10 mouse cellular contexts compared by ENCODE assay signal in the genomic region with DNA sequence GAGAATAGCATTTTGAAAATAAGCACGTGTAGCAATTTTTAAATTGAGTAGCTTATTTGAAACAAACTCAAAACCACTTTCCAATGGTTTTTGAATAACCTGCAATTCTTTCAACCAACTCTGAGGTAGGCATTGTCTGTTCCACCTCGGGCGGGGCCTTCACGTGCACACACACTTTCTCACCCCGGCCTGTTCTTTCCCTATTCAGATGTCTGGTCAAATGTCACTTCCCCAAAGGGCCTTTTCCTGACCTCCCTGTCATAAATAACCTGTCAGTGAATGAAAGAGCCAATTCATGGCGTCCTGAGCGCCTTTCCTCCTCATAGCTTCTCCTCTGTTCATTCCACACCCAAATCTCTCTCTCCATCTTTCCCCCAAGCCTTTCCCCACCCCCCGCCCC. TPM values are rescaled to one million over a fixed set of nuclear protein-coding genes. Genes with fewer than 3 reads are reported as not detected.
DNase-seq lines count a peak whose midpoint lies in the region; ATAC-seq lines count a peak whose summit lies in the region.
"Had no signal": no experiment of that assay in that cellular context is flagged by ENCODE, and none has a peak within 500 bp of the region (broad histone marks: within the 10 kb centered on the region; RNA-seq: fewer than 3 reads in every experiment).

No protein-coding gene starts in this region.

- H3K27me3 ChIP-seq in heart, embryonic 16.5 days (ENCODE audit: control insufficient read depth, insufficient read depth, low read length), result no peaks in the 10 kb centered on the region
- H3K27me3 ChIP-seq in neural tube, embryonic 15.5 days (replicated peaks), result no peaks in the 10 kb centered on the region
- no peaks in the 10 kb centered on the region for H3K27me3 ChIP-seq in limb, embryonic 10.5 days (ENCODE audit: low read depth, poor library complexity, severe bottlenecking)

- H3K27ac ChIP-seq in heart, embryonic 16.5 days (ENCODE audit: low read length), result peak overlapping the region; percentile 84
- no peak overlapping the region for H3K27ac ChIP-seq in neural tube, embryonic 15.5 days (replicated peaks)
- peak overlapping the region; percentile 96 for H3K27ac ChIP-seq in limb, embryonic 10.5 days

- DNase-seq in heart, postnatal 36 days, result no peak
- DNase-seq in neural tube, embryonic 10.5 days (ENCODE audit: extremely low spot score, low spot score), result peak; percentile 66
- DNase-seq in limb, embryonic 10.5 days (ENCODE audit: low spot score), result peak; percentile 62
- no peak for DNase-seq in right cerebral cortex, postnatal 4 days
- DNase-seq in gastrocnemius, postnatal 10 days, result no peak
- DNase-seq: cerebellum, postnatal 25 days; lung, adult 18-20 months had no signal

- H3K4me2 ChIP-seq in heart, embryonic 16.5 days (ENCODE audit: low read depth, low read length), result no peak overlapping the region
- no peak overlapping the region for H3K4me2 ChIP-seq in neural tube, embryonic 15.5 days

- H3K4me3 ChIP-seq in heart, embryonic 16.5 days (ENCODE audit: low read length), result no peak overlapping the region
- no peak overlapping the region for H3K4me3 ChIP-seq in neural tube, embryonic 15.5 days (replicated peaks)
- no peak overlapping the region for H3K4me3 ChIP-seq in limb, embryonic 10.5 days

- no peaks in the 10 kb centered on the region for H3K9me3 ChIP-seq in heart, embryonic 16.5 days (replicated peaks; ENCODE audit: control insufficient read depth, low read length)
- no peaks in the 10 kb centered on the region for H3K9me3 ChIP-seq in neural tube, embryonic 15.5 days (replicated peaks)
- H3K9me3 ChIP-seq in limb, embryonic 10.5 days (replicated peaks), result no peaks in the 10 kb centered on the region

- no peak for ATAC-seq in heart, embryonic 16.5 days (replicated peaks; ENCODE audit: extremely low read depth, insufficient read depth, low FRiP score)
- ATAC-seq in neural tube, embryonic 15.5 days (ENCODE audit: low FRiP score), result no peak
- no peak for ATAC-seq in megakaryocyte-erythroid progenitor cell, adult 5-6 weeks (replicated peaks; ENCODE audit: low FRiP score, low TSS enrichment, poor library complexity, severe bottlenecking)

- intact Hi-C loops in heart, postnatal 36 days (cut with DNase I), result no loop called here

- no peaks in the 10 kb centered on the region for H3K36me3 ChIP-seq in heart, embryonic 16.5 days (ENCODE audit: control insufficient read depth, insufficient read depth)
- no peaks in the 10 kb centered on the region for H3K36me3 ChIP-seq in neural tube, embryonic 15.5 days
- no peaks in the 10 kb centered on the region for H3K36me3 ChIP-seq in limb, embryonic 10.5 days

- H3K9ac ChIP-seq in heart, embryonic 16.5 days (ENCODE audit: low read length), result peak overlapping the region; percentile 68
- no peak overlapping the region for H3K9ac ChIP-seq in neural tube, embryonic 15.5 days (replicated peaks)

- H3K4me1 ChIP-seq in heart, embryonic 16.5 days (ENCODE audit: control insufficient read depth, insufficient read depth, low read length), result peaks cover 71% of the 10 kb centered on the region
- peaks cover 32% of the 10 kb centered on the region for H3K4me1 ChIP-seq in neural tube, embryonic 15.5 days
- peaks cover 96% of the 10 kb centered on the region for H3K4me1 ChIP-seq in limb, embryonic 10.5 days

- WGBS in heart, embryonic 16.5 days, result 46% methylated on average over 8 of the region's 8 CpGs
- 16% methylated on average over 8 of the region's 8 CpGs for WGBS in neural tube, embryonic 15.5 days
- WGBS in limb, embryonic 10.5 days, result 5% methylated on average over 8 of the region's 8 CpGs

RNA-seq across cellular contexts. Expression of a gene that starts 24.3 kb away (rescaled TPM):
- 46.3 and 56.0 TPM in 2 replicates for polyA plus RNA-seq in heart, embryonic 16.5 days (2015; fragmentation: Nextera tagmentation; extraction: Ambion mirVana)
- total RNA-seq in heart, postnatal 36 days (2021), result 1 to 10 TPM in 1 of 2 experiments, under 1 TPM in 1; 0.81 to 1.8 TPM
- 8.7 and 19.6 TPM in 2 replicates for polyA plus RNA-seq in neural tube, embryonic 15.5 days (2015; fragmentation: Nextera tagmentation; extraction: Ambion mirVana)
- polyA plus RNA-seq in limb, embryonic 10.5 days (2016; fragmentation: Nextera tagmentation; extraction: Ambion mirVana), result 101 and 110 TPM in 2 replicates
- 1 to 10 TPM; 3.9 to 4.8 TPM for total RNA-seq in gastrocnemius, postnatal 10 days (2021)
- total RNA-seq in megakaryocyte-erythroid progenitor cell, adult 5-6 weeks (2014; fragmentation: Nextera tagmentation), result 59.5 and 80.1 TPM in 2 replicates
- total RNA-seq in megakaryocyte-erythroid progenitor cell, adult 5-6 weeks (2017), result 89.0 and 110 TPM in 2 replicates

Comparison
In these comparisons a context has a peak if more than half of its experiments do, and no peak if none do; other contexts are left out.
1. DNase-seq: peak in neural tube, embryonic 10.5 days (single experiment) and limb, embryonic 10.5 days (single experiment); none in heart, postnatal 36 days (0 of 2), right cerebral cortex, postnatal 4 days (single experiment) and gastrocnemius, postnatal 10 days (single experiment).
2. RNA of a gene that starts 24.3 kb away (total RNA-seq): 59.5 to 110 TPM in megakaryocyte-erythroid progenitor cell, adult 5-6 weeks; 3.9 to 4.8 TPM in gastrocnemius, postnatal 10 days and 0.81 to 1.8 TPM in heart, postnatal 36 days; every median in the first group is over 10 times any median in the second.